Mouse (Mus musculus) mesoderm, embryonic 11.5 days (tissue): ENCODE measurements at regions not wholly inside any gene's neighbourhood (a gene's known extent, or its start where the extent isn't known, plus 50 kb on each side); places are given as distances from the start of the nearest gene placed in this dataset.
A peak's percentile ranks its signal among the peaks of the same experiment; 100 is the strongest.

Source experiments
- DNase-seq: peaks from one replicate; pipeline ENCODE4 v3.0.0-alpha.2; 2012; ENCODE audit warnings: low read depth, low spot score

DNA sequence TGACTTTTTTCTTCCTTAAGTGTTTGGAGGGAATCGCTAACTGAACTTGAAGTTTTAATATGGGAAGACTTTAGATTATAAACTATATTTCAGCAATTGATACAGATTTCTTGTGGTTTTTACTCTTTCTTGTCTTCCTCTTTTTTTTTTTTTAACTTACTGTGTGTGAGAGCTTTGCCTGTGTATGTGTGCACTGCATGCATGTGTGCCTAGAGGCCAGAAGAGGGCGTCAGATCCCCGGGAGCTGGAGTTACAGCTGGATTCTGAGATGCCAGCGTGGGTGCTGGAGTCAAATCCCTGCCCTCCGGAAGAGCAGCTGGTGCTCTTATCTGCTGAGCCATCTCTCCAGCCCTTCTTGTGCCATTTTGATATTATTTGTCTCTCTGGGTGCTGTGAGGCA is 129.6 kb downstream of the Trim33 start:
- DNase-seq: no peak

DNA sequence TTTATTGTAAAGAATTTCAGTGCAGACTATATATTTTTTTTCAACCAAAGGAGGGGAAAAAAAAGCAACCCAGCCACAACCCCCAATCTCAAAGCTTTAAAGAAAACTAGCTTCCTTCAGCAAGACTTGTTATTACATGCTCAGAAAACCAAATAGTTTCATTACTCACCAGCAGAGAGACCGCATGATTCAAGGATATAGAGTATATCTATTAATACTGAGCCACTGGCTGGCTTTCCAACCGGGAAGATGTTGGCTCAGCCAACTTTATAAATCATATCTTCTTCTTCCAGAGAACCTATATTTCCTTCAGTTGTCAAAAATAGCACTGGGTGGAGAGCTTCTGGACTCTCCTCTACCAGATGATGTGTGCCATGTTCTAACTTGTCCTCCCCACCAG is 133.2 kb downstream of the Trim33 start:
- DNase-seq: no peak

- DNase-seq: no peak
Observed at GRCm38 (mm10) chr3:103415051-103415695, 136.1 kb downstream of the Trim33 start.

- no peak for DNase-seq
Observed at GRCm38 (mm10) chr3:103416296-103416695, 137.2 kb downstream of the Trim33 start.

- no peak for DNase-seq
Observed at GRCm38 (mm10) chr3:103417781-103418180, 138.7 kb downstream of the Trim33 start.

DNA sequence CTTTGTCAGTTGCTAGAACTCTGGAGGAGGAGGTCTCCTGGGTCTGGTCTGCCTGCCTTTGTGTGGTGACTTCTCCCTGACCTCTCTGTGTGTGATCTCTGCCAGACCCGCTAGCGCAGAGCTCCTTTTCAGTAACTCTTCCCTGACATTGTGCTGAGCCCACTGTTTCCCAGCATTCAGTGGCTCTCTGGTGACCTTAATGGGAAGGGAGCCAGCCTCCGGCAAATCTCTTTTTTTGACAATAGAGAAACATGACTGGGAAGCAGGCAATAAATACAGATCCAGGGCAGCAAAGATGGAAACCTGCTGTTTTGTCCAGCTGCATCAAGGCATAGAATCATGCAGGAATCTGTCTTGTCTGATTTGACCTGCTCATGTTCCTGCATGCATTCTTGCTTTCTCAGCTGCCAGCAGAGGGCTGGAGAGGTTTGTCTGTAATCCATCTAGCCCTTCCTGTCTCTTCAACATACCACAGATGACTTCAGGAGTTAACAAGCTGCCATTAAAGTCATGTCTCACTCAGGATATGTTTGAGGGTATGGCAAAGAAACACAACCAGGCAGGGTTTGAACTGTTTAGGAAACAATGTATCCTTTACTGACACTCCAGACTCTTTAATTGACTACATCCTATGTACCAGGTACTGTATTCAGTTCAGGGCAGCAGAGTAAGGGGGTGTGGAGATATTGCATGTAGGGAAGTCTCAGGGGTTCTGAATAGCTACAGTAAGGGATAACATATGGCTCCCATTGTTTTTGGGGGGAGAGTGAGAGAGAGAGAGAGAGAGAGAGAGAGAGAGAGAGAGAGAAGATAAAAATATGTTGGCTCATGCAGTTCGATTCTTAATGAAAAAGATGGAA is 140.9 kb downstream of the Trim33 start:
- peak; percentile 81 for DNase-seq

GRCm38 (mm10) chr3:103420621-103421274 is 141.7 kb downstream of the Trim33 start:
- DNase-seq: peak; percentile 27

- DNase-seq: peak; percentile 19
Observed at GRCm38 (mm10) chr3:103421275-103421621, 142.2 kb downstream of the Trim33 start.

DNA sequence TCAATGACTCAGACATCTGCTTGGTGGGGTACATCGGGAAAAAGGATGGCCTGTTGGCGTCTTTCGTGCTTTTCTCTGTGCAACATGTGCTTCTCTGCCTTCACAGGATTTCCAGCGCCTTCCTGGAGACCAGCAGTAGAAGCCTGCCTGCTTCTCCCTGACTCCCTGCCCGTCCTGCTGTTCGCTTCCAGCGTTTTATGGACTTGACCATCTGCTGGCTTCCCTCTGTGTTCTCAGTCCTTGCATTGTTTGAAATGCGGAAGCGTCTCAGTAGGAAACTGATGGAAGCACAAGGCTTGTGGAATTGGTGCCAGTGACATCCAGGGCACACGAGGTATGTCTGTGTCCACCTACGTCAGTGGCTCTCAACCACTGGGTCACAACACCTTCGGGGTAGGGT is 143.7 kb downstream of the Trim33 start:
- no peak for DNase-seq

- DNase-seq: no peak
Observed at GRCm38 (mm10) chr3:103423290-103423689, 144.2 kb downstream of the Trim33 start.

DNA sequence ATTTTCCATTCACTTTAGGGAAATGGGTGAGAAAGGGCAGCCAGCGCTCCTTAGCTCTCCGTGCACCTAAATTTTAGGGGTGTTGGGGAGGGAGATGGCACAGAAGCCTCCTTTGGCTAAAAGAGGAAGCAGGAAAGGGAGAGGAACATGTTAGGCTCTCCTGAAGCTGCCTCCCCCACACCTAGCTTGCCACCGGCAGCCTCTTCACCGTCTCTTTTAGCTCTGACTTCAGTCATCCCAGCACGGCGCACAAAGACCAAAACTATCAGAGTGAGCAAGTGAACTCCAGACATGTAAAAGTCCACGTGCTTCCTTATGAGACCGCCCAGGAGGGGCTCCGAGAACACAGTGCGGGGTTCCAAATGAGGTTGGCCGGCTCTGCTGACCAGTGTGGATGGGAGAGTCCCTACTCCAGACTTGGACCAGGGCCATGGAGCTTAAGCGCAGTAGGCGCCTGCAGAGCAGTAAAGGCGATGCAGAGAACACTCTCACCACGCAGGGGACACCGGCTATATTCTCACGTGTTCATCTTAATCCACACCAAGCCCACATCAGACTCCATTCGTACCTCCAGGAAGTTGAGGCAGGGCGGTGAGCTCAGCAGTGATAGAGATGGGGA is 146.8 kb downstream of the Trim33 start:
- DNase-seq: no peak

- peak; percentile 46 for DNase-seq
Observed at GRCm38 (mm10) chr3:103429227-103429788, 145.7 kb upstream of the Syt6 start.

GRCm38 (mm10) chr3:103430131-103430530 is 144.9 kb upstream of the Syt6 start:
- DNase-seq: no peak

DNA sequence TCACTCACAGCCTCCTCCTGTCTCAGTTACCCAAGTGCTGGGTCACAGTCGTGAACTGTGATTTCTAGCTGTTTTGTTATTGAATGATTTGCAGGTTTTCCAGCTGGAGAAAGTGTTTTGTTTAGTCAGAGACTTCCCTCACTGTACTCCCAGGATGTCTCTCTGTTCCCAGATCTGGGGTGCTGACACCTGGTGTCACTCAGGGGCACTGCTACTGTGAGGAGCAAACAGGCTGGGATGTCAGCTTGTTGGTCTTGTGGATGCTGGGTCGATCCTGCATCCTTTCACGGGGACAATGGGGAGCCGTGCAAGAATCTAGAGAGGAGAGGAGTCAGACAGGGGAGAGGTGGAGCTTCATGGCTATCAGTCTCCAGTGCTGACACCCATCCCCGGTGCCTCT is 142.8 kb upstream of the Syt6 start:
- no peak for DNase-seq

GRCm38 (mm10) chr3:103436902-103437603 is 138.0 kb upstream of the Syt6 start:
- peak; percentile 37 for DNase-seq

GRCm38 (mm10) chr3:103438791-103439354 is 136.2 kb upstream of the Syt6 start:
- peak; percentile 61 for DNase-seq

DNA sequence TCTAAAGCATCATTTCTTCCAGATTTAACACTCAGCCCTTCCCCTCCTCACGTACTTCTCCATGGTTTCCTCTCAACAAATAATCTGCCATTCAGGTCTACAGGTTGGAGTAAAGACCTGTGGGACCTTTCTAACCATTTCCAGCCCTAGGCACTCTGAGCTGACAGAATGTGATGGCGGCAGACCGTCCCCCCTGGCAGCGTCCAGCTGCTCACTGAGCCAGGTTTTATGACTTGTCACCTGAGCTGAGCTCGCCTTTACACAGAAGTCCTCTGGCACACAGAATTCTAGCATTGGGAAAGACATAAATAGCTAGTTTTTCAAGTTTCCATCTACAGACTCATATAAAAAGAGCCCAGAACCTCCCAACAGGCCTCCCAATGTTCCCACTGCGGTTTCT is 131.8 kb upstream of the Syt6 start:
- no peak for DNase-seq

DNA sequence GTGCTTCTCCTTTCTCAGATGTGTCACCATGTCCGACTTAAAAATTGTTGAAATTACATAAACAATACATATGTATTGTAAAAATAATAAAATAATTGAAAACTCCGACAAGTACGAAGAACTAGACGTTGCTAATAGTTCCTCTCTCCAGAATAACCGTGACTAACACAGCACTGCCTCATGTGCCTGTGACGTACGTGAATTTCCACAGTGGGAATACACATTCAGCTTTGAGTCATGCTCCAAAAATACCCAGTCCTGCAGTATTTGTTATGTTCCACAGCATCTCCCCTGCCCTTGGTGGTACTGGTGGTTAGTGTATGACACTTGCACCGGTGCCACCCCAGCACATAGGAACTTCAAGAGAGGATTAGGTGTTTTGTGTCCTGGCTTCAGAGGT is 129.2 kb upstream of the Syt6 start:
- no peak for DNase-seq

GRCm38 (mm10) chr3:103449851-103450250 is 125.2 kb upstream of the Syt6 start:
- DNase-seq: no peak

DNA sequence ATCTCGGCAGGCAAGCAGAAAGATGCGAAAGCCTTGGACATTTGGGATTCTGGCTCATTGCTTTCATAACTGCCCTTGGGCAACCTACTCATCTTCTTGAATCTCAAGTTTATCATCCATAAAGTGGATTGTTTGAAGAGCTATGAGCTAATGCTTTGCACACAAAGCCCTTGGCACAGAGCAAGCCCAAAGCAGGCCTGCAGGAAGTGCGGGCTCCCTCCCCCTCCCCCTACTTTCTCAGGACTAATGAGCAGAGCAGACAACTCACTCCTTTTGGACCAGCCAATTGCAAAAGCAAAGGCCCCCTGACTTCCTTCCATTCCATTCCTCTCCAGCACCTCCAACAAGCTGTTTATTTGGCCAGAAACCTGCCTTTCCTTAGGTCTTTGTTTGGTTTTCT is 123.1 kb upstream of the Syt6 start:
- DNase-seq: no peak

- no peak for DNase-seq
Observed at GRCm38 (mm10) chr3:103463760-103464159, 111.3 kb upstream of the Syt6 start.
